Mouse (Mus musculus) cortical plate, adult 2 months (tissue): ENCODE measurements around the gene Trappc1. TPM values are rescaled to one million over a fixed set of nuclear protein-coding genes. Genes with fewer than 3 reads are reported as not detected.

Experiments used
- H3K27ac ChIP-seq: fragments of 200-500 bp; 2 replicates; pipeline ENCODE4 v1.5.1; 2012; ENCODE audit warnings: low read length, control low read depth, inconsistent platforms; ENCODE audit not compliant: insufficient read depth
- H3K4me1 ChIP-seq: fragments of 200-500 bp; 2 replicates; pipeline ENCODE4 v1.6.1; 2011; ENCODE audit warnings: low read length; ENCODE audit not compliant: control insufficient read depth, insufficient read depth
- H3K4me3 ChIP-seq: fragments of 200-500 bp; 2 replicates; pipeline ENCODE4 v1.5.1; 2011; ENCODE audit warnings: mild to moderate bottlenecking, low read length, control low read depth; ENCODE audit not compliant: insufficient read depth
- CTCF ChIP-seq: fragments of 200-500 bp; IDR thresholded peaks from 2 replicates; pipeline ENCODE4 v1.5.1; 2011; ENCODE audit warnings: mild to moderate bottlenecking, control low read depth, low read length; ENCODE audit not compliant: insufficient read depth; ENCODE audit errors: extremely low read depth
- POLR2A ChIP-seq: fragments of 200-500 bp; IDR thresholded peaks from 2 replicates; pipeline ENCODE4 v1.6.1; 2011; ENCODE audit warnings: mild to moderate bottlenecking, low read length, control low read depth; ENCODE audit not compliant: insufficient read depth; ENCODE audit errors: extremely low read depth
- polyA plus RNA-seq: library from polyadenylated mRNA; depleted of rRNA; stranded (reverse); fragments of >200 nt; gene quantifications from 2 replicates; pipeline ENCODE4 v1.2.3, GENCODE M21; 2012

The Trappc1 gene
- polyA plus RNA-seq, 1 experiment = 73.9 TPM

- peaks cover 16% of the 10 kb centered on the region for H3K4me1 ChIP-seq
- H3K4me3 ChIP-seq = peak overlapping the region; percentile 88
- no peak for TF ChIP-seq POLR2A
- TF ChIP-seq CTCF = no peak
- peak overlapping the region; percentile 85 for H3K27ac ChIP-seq
Observed at GRCm38 (mm10) chr11:69367616-69368355, 44.0 kb downstream of the Trappc1 start.

DNA sequence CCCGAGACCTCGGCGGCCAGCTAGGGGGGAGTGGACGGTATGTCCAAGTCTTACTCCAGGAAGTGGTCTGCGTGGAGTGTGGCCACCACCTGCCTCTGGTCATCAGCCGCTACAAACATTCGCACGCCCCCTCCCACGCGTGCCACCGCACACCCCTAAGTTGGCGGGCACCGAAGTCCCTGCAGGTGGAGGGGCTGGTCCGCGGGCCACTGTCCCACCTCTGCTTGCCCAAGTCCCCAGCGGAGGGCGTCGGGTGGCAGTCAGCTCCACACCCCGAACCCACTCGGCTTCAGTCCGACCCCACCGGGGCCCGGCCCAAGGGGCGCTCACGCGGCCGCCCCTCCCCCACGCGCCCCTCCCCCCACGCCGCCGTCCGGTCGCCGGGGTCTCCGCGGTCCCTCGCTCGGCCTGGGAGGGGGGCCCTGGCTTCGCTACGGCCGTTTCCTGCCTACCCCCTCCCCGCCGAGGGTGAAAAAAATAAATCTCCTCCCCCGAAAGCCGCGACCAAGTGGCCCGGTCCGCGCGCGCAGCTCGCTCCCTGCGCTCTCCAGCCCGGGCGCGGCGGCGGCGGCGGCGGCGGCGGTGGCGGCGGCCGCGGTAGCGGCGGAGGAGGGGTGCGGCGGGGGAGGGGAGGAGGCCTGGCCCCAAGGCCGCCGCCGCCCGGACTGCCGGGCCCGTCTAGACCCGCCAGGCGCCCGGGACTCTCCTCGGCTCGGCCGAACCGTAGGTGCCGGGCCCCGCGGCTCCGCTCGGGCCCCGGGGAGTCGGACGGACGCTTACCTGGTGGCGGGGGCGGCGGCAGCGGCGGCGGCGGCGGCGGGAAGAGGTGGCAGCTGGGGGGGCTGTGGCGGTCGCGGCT, 44.8 kb downstream of the Trappc1 start:
- peak overlapping the region; percentile 88 for H3K4me3 ChIP-seq
- H3K4me1 ChIP-seq = peaks cover 16% of the 10 kb centered on the region

DNA sequence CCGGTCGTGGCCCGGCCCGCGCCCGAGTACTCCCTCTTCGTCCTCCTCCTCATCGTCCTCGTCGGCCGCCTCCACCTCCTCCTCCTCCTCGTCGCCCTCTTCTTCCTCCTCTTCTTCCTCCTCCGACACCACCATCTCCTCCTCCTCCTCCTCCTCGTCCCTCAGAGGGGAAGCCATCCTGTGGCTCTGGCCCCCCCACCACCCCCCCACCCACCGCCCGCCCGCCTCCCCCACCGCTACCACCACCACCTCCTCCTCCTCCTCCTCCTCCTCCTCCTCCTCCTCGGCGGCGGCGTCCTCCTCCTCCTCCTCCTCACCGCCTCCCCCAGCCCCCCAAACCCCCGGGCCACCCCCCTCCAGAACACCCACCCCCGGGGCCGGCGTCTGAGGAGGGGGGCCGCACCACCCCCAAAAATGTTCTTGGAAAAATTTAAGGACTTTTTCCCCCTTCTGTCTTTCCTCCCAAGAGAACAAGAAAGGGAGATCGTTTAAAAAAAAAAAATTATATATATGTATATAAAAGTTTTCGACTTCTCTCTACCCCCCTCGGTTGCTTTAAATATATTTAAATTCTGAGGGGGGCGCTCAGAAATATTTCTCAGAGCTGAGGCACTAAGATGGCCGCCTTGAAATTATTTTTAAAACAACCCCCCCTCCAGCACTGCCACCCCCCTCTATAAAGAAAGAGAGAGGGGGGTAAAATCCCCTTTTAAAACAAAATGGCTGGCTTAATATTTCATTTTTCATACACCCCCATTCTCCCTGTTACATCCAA, 45.6 kb downstream of the Trappc1 start, which contains the start of gene Chd3:
Gene Chd3, minus strand, starts transcription at position 192 of the 775 bp plus-strand sequence.
- Histone ChIP-seq H3K27ac (peak within 1 kb of the TSS; percentile 94), H3K4me1 (peaks cover 14% of the 10 kb centered on the region), H3K4me3 (peak within 1 kb of the TSS; percentile 88)
- no peak for TF ChIP-seq POLR2A

More for the DNA sequence above, 44.8 kb downstream of the Trappc1 start:
- TF ChIP-seq CTCF (no peak), POLR2A (no peak)
- peak overlapping the region; percentile 94 for H3K27ac ChIP-seq

DNA sequence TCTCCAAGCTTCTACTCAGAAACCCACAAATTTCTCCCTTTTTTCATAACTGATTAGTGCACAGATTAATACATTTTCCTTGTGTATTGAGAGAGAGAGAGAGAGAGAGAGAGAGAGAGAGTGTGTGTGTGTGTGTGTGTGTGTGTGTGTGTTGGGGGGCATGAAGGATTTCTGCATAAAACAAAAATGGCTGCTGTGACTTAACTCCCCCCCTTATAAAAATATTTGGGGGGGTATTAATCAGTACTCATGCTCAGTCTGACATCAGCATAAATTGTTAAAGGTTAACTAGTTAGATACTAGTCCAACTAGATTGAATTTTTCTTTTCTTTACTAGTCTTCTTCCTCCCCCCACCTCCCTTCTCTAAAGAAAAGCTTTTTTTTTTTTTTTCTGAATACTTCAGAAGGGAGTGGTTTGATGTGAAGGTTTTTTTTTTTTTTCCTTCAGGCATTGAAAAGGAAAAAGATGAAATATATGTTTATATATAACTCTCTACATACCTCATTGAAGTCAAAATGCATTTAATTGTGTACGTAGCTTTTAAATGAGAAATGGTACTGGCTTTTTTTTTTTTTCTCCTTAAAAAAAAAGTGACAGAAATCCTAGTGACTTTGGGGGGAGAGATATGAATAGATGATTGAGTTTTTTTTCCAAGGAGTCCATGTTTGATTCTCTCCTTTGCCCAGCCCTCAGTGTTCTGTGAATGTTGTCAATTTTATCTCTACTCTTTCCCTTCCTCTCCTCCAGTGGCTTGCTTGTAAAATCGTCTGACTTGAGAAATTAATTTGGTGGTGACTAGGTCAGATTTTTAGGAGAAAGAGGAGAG, 46.4 kb downstream of the Trappc1 start:
- Histone ChIP-seq H3K4me1 (peaks cover 10% of the 10 kb centered on the region), H3K4me3 (no peak overlapping the region), H3K27ac (0 out of 2 replicates have a peak overlapping the region, but pooled peaks have one; percentile 24)
- TF ChIP-seq CTCF (no peak), POLR2A (no peak)

DNA sequence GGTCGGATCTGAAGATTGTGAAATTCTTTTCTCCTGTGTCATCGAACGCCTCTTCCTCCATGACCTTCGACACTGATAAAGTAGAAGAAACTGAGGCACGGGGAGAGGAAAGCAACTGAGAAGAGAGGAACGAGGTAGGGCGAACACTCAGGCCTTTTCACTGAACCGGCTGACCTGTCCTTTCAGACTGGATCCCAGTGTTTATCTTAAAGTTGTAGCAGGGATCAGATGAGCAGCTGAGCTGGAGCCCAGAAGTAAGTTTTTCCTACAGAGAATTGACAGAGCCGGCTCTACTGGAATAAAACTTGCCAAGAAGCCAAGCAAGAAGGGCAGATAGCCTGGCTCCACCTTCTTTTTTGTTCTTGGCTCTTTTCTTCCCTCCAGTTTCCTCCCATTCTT, 47.0 kb downstream of the Trappc1 start:
- Histone ChIP-seq H3K27ac (0 out of 2 replicates have a peak overlapping the region, but pooled peaks have one; percentile 24), H3K4me3 (no peak overlapping the region), H3K4me1 (peaks cover 5% of the 10 kb centered on the region)
- no peak for TF ChIP-seq POLR2A
- TF ChIP-seq CTCF = no peak

DNA sequence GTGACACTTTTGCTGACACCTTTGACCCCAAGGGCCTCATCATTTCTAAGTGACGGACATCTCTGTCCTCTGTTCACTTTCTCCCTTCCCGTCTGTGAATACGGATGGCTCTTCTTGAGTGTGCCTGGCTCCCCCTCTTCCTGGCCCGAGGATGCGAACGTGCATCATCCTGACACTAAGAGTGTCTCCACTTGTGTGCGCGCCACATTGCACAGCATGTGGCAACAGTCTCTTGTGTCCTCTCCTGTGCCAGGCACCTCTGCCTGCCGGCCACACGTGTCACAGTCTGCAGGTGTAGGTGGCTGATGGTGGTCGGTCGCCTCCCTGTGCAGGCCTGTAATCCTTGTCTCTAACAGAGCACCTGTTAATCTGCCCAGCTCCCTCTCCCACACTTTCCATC, 47.8 kb downstream of the Trappc1 start:
- TF ChIP-seq CTCF (no peak), POLR2A (no peak)
- Histone ChIP-seq H3K4me3 (no peak overlapping the region), H3K27ac (no peak overlapping the region)

DNA sequence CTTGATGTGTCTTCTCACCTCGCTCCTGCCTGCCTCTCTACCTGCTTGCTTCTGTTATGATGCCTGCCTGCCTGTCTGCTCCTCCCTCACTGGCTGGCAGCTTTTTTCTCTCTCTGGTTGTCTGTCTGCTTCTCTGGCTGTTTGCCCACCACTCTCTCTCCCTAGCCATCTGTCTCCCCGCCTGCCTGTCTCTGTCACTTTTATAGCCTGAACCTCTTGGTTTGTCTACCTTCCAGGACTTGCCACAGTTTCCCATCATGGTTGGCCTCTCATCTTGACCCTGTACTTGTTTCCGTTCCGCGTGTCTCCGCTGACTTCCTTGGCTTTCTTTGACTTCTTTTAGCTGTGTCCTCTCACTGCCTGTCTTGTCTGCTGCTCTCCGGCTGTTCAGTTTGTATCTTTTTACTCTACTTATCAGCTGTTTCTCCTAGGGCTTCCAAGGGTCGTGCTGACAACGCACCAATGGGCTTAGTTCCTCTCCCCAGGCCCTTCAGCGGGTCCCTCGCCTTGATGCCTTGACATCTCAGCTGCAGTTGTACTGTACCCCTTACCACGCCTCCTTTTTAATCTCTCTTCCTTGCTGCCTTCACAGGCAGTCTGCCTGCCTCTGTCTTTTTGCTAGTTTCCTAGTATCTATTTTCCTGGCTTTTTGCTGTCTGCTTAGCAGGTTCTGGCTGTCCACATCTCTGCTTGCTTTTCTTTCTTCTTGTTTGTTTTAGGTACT, 48.4 kb downstream of the Trappc1 start:
- H3K4me1 ChIP-seq = peaks cover 3% of the 10 kb centered on the region
- H3K4me3 ChIP-seq = no peak overlapping the region
- TF ChIP-seq CTCF (no peak), POLR2A (no peak)

More for the DNA sequence above, 47.8 kb downstream of the Trappc1 start:
- peaks cover 3% of the 10 kb centered on the region for H3K4me1 ChIP-seq

DNA sequence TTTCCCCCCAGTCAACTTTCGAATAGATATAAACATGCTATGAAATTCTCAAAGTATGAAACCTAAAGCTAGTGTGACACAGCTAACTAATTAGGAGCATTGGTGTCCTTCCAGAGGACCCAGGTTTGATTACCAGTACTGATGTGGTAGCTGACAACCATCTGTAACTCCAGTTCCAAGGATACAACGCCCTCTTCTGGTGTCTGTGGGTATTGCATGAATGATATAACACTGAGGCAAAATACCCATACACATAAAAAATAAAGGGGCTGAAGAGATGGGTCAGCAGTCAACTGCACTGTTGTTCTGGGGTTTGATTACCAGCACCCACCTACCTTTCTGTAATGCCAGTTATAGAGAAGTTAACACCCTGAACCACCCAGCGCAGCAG, 49.0 kb downstream of the Trappc1 start:
- Histone ChIP-seq H3K4me1 (peaks cover 3% of the 10 kb centered on the region), H3K27ac (no peak overlapping the region), H3K4me3 (no peak overlapping the region)
- peak; percentile 21; the same call in 1 of the 2 replicates for TF ChIP-seq CTCF
- no peak for TF ChIP-seq POLR2A

More for the DNA sequence above, 48.4 kb downstream of the Trappc1 start:
- H3K27ac ChIP-seq = no peak overlapping the region
